Mouse (Mus musculus) C2C12 (cell line): ENCODE measurements around the gene Sntb2. TPM values are rescaled to one million over a fixed set of nuclear protein-coding genes. Genes with fewer than 3 reads are reported as not detected.
A peak's percentile ranks its signal among the peaks of the same experiment; 100 is the strongest.

ENCODE experiments used
- H3K27me3 ChIP-seq: one replicate; pipeline ENCODE4 v1.6.1; 2011; ENCODE audit not compliant: control insufficient read depth, insufficient read depth, insufficient read length
- H3K36me3 ChIP-seq: one replicate; pipeline ENCODE4 v1.6.1; 2011; ENCODE audit not compliant: control insufficient read depth, insufficient read depth
- H3K4me3 ChIP-seq: one replicate; pipeline ENCODE4 v1.5.1; 2011; ENCODE audit warnings: mild to moderate bottlenecking, control low read depth; ENCODE audit not compliant: poor library complexity, insufficient read depth, severe bottlenecking
- H3K79me2 ChIP-seq: one replicate; pipeline ENCODE4 v1.6.1; 2011; ENCODE audit not compliant: control insufficient read depth, insufficient read depth
- H3K79me3 ChIP-seq: one replicate; pipeline ENCODE4 v1.6.1; 2011; ENCODE audit warnings: low read depth, control low read depth
- H3ac ChIP-seq: one replicate; pipeline ENCODE3; 2011; ENCODE audit warnings: low read depth; ENCODE audit not compliant: control insufficient read depth, insufficient read length
- CEBPB ChIP-seq: IDR thresholded peaks from one replicate; pipeline ENCODE4 v1.6.1; 2011; ENCODE audit warnings: low read depth, mild to moderate bottlenecking, control low read depth, moderate library complexity
- CTCF ChIP-seq: IDR thresholded peaks from one replicate; pipeline ENCODE4 v1.5.1; 2011; ENCODE audit not compliant: control insufficient read depth, insufficient read depth, insufficient read length
- FOSL1 ChIP-seq: IDR thresholded peaks from one replicate; pipeline ENCODE4 v1.8.0; 2011; ENCODE audit warnings: mild to moderate bottlenecking, low read length; ENCODE audit not compliant: poor library complexity, insufficient read depth, severe bottlenecking
- MAX ChIP-seq: IDR thresholded peaks from one replicate; pipeline ENCODE4 v1.6.1; 2011; ENCODE audit warnings: mild to moderate bottlenecking, control low read depth
- MYOD1 ChIP-seq: IDR thresholded peaks from one replicate; pipeline ENCODE4 v1.6.1; 2011; ENCODE audit warnings: low read depth; ENCODE audit not compliant: control insufficient read depth, insufficient read length
- MYOG ChIP-seq: IDR thresholded peaks from one replicate; pipeline ENCODE4 v1.6.1; 2011; ENCODE audit not compliant: control insufficient read depth, insufficient read length; ENCODE audit errors: extremely low read depth
- USF1 ChIP-seq: IDR thresholded peaks from one replicate; pipeline ENCODE4 v1.6.1; 2011; ENCODE audit warnings: low read depth, mild to moderate bottlenecking, control low read depth, moderate library complexity
- polyA plus RNA-seq: library from polyadenylated mRNA; unstranded; fragments of >200 nt; fragmentation: generic; extraction: Trizol; gene quantifications from one replicate; pipeline ENCODE4 v1.2.1, GENCODE M21; 2012; ENCODE audit warnings: missing spikeins

Sntb2 gene
- polyA plus RNA-seq, 1 experiment = 8.6 TPM

- peaks cover 10% of the 10 kb centered on the region for H3K79me3 ChIP-seq
- no peak overlapping the region for H3ac ChIP-seq
- no peaks in the 10 kb centered on the region for H3K27me3 ChIP-seq
- H3K4me3 ChIP-seq = no peak overlapping the region
- peaks cover 36% of the 10 kb centered on the region for H3K79me2 ChIP-seq
- no peak for TF ChIP-seq FOSL1
- no peak for TF ChIP-seq USF1
- TF ChIP-seq MYOD1 = no peak
- no peak for TF ChIP-seq MYOG
- no peak for TF ChIP-seq CTCF
- no peak for TF ChIP-seq CEBPB
- H3K36me3 ChIP-seq = peaks cover 18% of the 10 kb centered on the region
Observed at GRCm38 (mm10) chr8:107035641-107036040, 100.1 kb downstream of the Sntb2 start.

DNA sequence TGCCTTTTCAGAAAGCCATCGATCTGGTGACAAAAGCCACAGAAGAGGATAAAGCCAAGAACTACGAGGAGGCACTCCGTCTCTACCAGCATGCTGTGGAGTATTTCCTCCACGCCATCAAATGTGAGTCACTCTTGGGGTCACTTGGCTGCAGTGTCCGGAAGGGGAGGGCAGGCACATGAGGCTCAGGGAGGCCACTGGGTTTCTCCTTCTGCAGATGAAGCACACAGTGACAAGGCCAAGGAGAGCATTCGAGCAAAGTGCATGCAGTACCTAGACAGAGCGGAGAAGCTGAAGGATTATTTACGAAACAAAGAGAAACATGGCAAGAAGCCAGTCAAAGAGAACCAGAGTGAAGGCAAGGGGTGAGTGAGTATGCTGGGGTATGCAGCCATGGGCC, 101.1 kb downstream of the Sntb2 start:
- Histone ChIP-seq H3K79me3 (peaks cover 10% of the 10 kb centered on the region), H3K27me3 (no peaks in the 10 kb centered on the region), H3ac (no peak overlapping the region), H3K36me3 (peaks cover 22% of the 10 kb centered on the region), H3K4me3 (no peak overlapping the region), H3K79me2 (peaks cover 33% of the 10 kb centered on the region)
- TF ChIP-seq MYOG = no peak
- no peak for TF ChIP-seq MAX
- TF ChIP-seq USF1 = no peak
- TF ChIP-seq MYOD1 = no peak
- TF ChIP-seq CEBPB = no peak

GRCm38 (mm10) chr8:107040632-107041031, 105.1 kb downstream of the Sntb2 start:
- peaks cover 59% of the 10 kb centered on the region for H3K36me3 ChIP-seq
- H3K79me2 ChIP-seq = peaks cover 5% of the 10 kb centered on the region
- H3K27me3 ChIP-seq = no peaks in the 10 kb centered on the region

GRCm38 (mm10) chr8:107045478-107045877, 109.9 kb downstream of the Sntb2 start:
- no peak overlapping the region for H3ac ChIP-seq
- peaks cover 72% of the 10 kb centered on the region for H3K36me3 ChIP-seq
- H3K4me3 ChIP-seq = no peak overlapping the region
- H3K79me3 ChIP-seq = peaks cover 12% of the 10 kb centered on the region
- no peak for TF ChIP-seq FOSL1
- no peak for TF ChIP-seq MYOD1
- no peak for TF ChIP-seq CTCF
- no peak for TF ChIP-seq MYOG
- TF ChIP-seq MAX = no peak
- no peak for TF ChIP-seq USF1
- TF ChIP-seq CEBPB = no peak
- no peaks in the 10 kb centered on the region for H3K27me3 ChIP-seq
- peaks cover 54% of the 10 kb centered on the region for H3K79me2 ChIP-seq

More at GRCm38 (mm10) chr8:107040632-107041031, 105.1 kb downstream of the Sntb2 start:
- no peak overlapping the region for H3ac ChIP-seq
- TF ChIP-seq USF1 = no peak
- TF ChIP-seq CTCF = no peak
- no peak for TF ChIP-seq FOSL1
- no peak for TF ChIP-seq MYOD1
- TF ChIP-seq MAX = no peak
- TF ChIP-seq MYOG = no peak
- no peak for TF ChIP-seq CEBPB
- no peaks in the 10 kb centered on the region for H3K79me3 ChIP-seq
- H3K4me3 ChIP-seq = no peak overlapping the region

- no peak overlapping the region for H3ac ChIP-seq
- no peak overlapping the region for H3K4me3 ChIP-seq
- H3K79me3 ChIP-seq = peaks cover 12% of the 10 kb centered on the region
- H3K36me3 ChIP-seq = peaks cover 75% of the 10 kb centered on the region
- H3K27me3 ChIP-seq = no peaks in the 10 kb centered on the region
- TF ChIP-seq FOSL1 = no peak
- H3K79me2 ChIP-seq = peaks cover 56% of the 10 kb centered on the region
Observed at GRCm38 (mm10) chr8:107046976-107047375, 111.4 kb downstream of the Sntb2 start.

- H3K4me3 ChIP-seq = peak within 1 kb of the TSS; percentile 55
- no peak for TF ChIP-seq CTCF
- peak; percentile 71 for TF ChIP-seq MAX
- H3K79me3 ChIP-seq = peaks cover 12% of the 10 kb centered on the region
- H3K27me3 ChIP-seq = no peaks in the 10 kb centered on the region
- peak within 1 kb of the TSS; percentile 70 for H3ac ChIP-seq
- H3K36me3 ChIP-seq = peaks cover 72% of the 10 kb centered on the region
- peaks cover 68% of the 10 kb centered on the region for H3K79me2 ChIP-seq
Observed at GRCm38 (mm10) chr8:107048061-107048941, 112.8 kb downstream of the Sntb2 start, which contains the start of gene Pdf. Pdf (minus strand) TSS chr8:107048614.
